Comparison of ENCODE assay signal across 11 mouse cellular contexts in the genomic region with DNA sequence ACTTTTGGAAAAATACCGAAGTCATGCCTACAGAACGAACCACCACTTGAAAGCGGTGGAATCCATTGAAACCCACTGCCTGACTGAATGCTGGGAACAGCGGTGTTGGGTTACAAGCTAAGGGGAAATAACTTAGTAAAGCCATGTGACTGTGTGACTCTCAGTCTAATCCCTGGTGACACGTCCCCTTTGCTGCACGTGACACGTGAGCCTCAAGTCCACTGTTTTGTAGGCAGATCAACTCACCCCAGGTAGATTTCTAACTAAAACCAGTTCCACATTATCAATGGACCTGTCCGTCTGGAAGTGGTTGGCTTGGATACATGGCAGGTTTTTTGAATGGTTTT.
DNase-seq lines count a peak whose midpoint lies in the region; ATAC-seq and TF ChIP-seq lines count a peak whose summit lies in the region.
"Had no signal": no experiment of that assay in that cellular context is flagged by ENCODE, and none has a peak within 500 bp of the region (broad histone marks: within the 10 kb centered on the region; RNA-seq: fewer than 3 reads in every experiment).

No protein-coding gene starts in this region.

- H3K9ac ChIP-seq in lung, postnatal 0 days (replicated peaks; ENCODE audit: low read depth), result no peak overlapping the region
- H3K9ac ChIP-seq in embryonic facial prominence, embryonic 13.5 days, result no peak overlapping the region
- no peak overlapping the region; the same call in 1 of the 2 replicates for H3K9ac ChIP-seq in kidney, embryonic 16.5 days (replicated peaks; ENCODE audit: low read length)
- no peak overlapping the region for H3K9ac ChIP-seq in stomach, embryonic 16.5 days (ENCODE audit: low read length)
- H3K9ac ChIP-seq: hindbrain, embryonic 12.5 days; liver, embryonic 15.5 days had no signal

- no peak for TF ChIP-seq CTCF in lung, postnatal 0 days (IDR thresholded peaks at IDR 0.05)

- H3K27ac ChIP-seq in lung, postnatal 0 days (ENCODE audit: low read length), result no peak overlapping the region
- H3K27ac ChIP-seq in embryonic facial prominence, embryonic 13.5 days, result peak overlapping the region; percentile 39; the same call in 1 of the 2 replicates
- peak overlapping the region; percentile 80 for H3K27ac ChIP-seq in kidney, embryonic 16.5 days (ENCODE audit: low read length)
- no peak overlapping the region for H3K27ac ChIP-seq in stomach, embryonic 16.5 days (ENCODE audit: low read length)
- H3K27ac ChIP-seq: liver, embryonic 15.5 days had no signal

- DNase-seq in lung, postnatal 0 days (ENCODE audit: low spot score), result peak; percentile 79
- DNase-seq in lung, postnatal 14 days, result no peak
- no peak for DNase-seq in testis, postnatal 10 days (ENCODE audit: low spot score)
- no peak for DNase-seq in urinary bladder, postnatal 4 days (ENCODE audit: low spot score in 2 of 2)
- DNase-seq in gastrocnemius, postnatal 10 days, result no peak
- DNase-seq: cerebellum, adult 8-10 months had no signal

- H3K4me3 ChIP-seq in lung, postnatal 0 days (ENCODE audit: low read depth, low read length), result no peak overlapping the region
- H3K4me3 ChIP-seq in embryonic facial prominence, embryonic 13.5 days, result no peak overlapping the region
- no peak overlapping the region for H3K4me3 ChIP-seq in kidney, embryonic 16.5 days (ENCODE audit: low read length)
- H3K4me3 ChIP-seq in stomach, embryonic 16.5 days (replicated peaks; ENCODE audit: low read length), result no peak overlapping the region
- H3K4me3 ChIP-seq: hindbrain, embryonic 12.5 days; liver, embryonic 15.5 days had no signal

- H3K4me1 ChIP-seq in lung, postnatal 0 days (ENCODE audit: insufficient read depth, low read depth, low read length), result peaks cover 14% of the 10 kb centered on the region; the same call in 1 of the 2 replicates
- peaks cover 67% of the 10 kb centered on the region for H3K4me1 ChIP-seq in embryonic facial prominence, embryonic 13.5 days
- peaks cover 42% of the 10 kb centered on the region for H3K4me1 ChIP-seq in kidney, embryonic 16.5 days (ENCODE audit: insufficient read depth, low read length)
- H3K4me1 ChIP-seq in stomach, embryonic 16.5 days (ENCODE audit: control insufficient read depth, insufficient read depth, low read length), result peaks cover 34% of the 10 kb centered on the region

- WGBS in lung, postnatal 0 days, result 45% methylated on average over 8 of the region's 8 CpGs
- WGBS in embryonic facial prominence, embryonic 13.5 days, result 8% methylated on average over 8 of the region's 8 CpGs
- WGBS in kidney, embryonic 16.5 days, result 26% methylated on average over 8 of the region's 8 CpGs
- WGBS in stomach, embryonic 16.5 days, result 33% methylated on average over 8 of the region's 8 CpGs

- no peaks in the 10 kb centered on the region for H3K27me3 ChIP-seq in lung, postnatal 0 days (replicated peaks; ENCODE audit: insufficient read depth, low read length)
- no peaks in the 10 kb centered on the region for H3K27me3 ChIP-seq in embryonic facial prominence, embryonic 13.5 days
- no peaks in the 10 kb centered on the region for H3K27me3 ChIP-seq in kidney, embryonic 16.5 days (ENCODE audit: insufficient read depth, low read length)
- H3K27me3 ChIP-seq in stomach, embryonic 16.5 days (ENCODE audit: control insufficient read depth, insufficient read depth, low read length), result no peaks in the 10 kb centered on the region
- H3K27me3 ChIP-seq: hindbrain, embryonic 12.5 days; liver, embryonic 15.5 days had no signal

- H3K9me3 ChIP-seq in lung, postnatal 0 days (ENCODE audit: low read length), result no peaks in the 10 kb centered on the region
- no peaks in the 10 kb centered on the region for H3K9me3 ChIP-seq in embryonic facial prominence, embryonic 13.5 days
- no peaks in the 10 kb centered on the region for H3K9me3 ChIP-seq in kidney, embryonic 16.5 days (ENCODE audit: low read length)
- no peaks in the 10 kb centered on the region for H3K9me3 ChIP-seq in stomach, embryonic 16.5 days (replicated peaks; ENCODE audit: control insufficient read depth, low read length)
- H3K9me3 ChIP-seq: hindbrain, embryonic 12.5 days; liver, embryonic 15.5 days had no signal

- no peaks in the 10 kb centered on the region for H3K36me3 ChIP-seq in lung, postnatal 0 days (ENCODE audit: insufficient read depth, low read length)
- no peaks in the 10 kb centered on the region for H3K36me3 ChIP-seq in embryonic facial prominence, embryonic 13.5 days
- H3K36me3 ChIP-seq in kidney, embryonic 16.5 days (ENCODE audit: insufficient read depth, low read length), result no peaks in the 10 kb centered on the region
- H3K36me3 ChIP-seq in stomach, embryonic 16.5 days (ENCODE audit: control insufficient read depth, insufficient read depth, low read length), result no peaks in the 10 kb centered on the region
- H3K36me3 ChIP-seq: hindbrain, embryonic 12.5 days; liver, embryonic 15.5 days had no signal

- H3K4me2 ChIP-seq in lung, postnatal 0 days (replicated peaks; ENCODE audit: low read depth, low read length), result no peak overlapping the region
- peak overlapping the region; percentile 41 for H3K4me2 ChIP-seq in embryonic facial prominence, embryonic 13.5 days
- H3K4me2 ChIP-seq in kidney, embryonic 16.5 days (replicated peaks; ENCODE audit: low read depth, low read length), result peak overlapping the region; percentile 36
- H3K4me2 ChIP-seq in stomach, embryonic 16.5 days (ENCODE audit: low read depth, low read length), result no peak overlapping the region
- H3K4me2 ChIP-seq: hindbrain, embryonic 12.5 days; liver, embryonic 15.5 days had no signal

- TF ChIP-seq EP300 in lung, postnatal 0 days (IDR thresholded peaks at IDR 0.05), result no peak; the same call in 1 of the 2 replicates

- ATAC-seq in lung, postnatal 0 days, result peak; percentile 68
- peak; percentile 73; the same call in 1 of the 2 replicates for ATAC-seq in embryonic facial prominence, embryonic 13.5 days (ENCODE audit: insufficient number of reproducible peaks, insufficient read depth, low FRiP score, low TSS enrichment, low read depth)
- peak; percentile 79 for ATAC-seq in kidney, embryonic 16.5 days (ENCODE audit: low FRiP score, low TSS enrichment)
- peak; percentile 78 for ATAC-seq in stomach, embryonic 16.5 days (ENCODE audit: insufficient read depth, low FRiP score)

Comparison
In these comparisons a context has a peak if more than half of its experiments do, and no peak if none do; other contexts are left out.
1. H3K27ac ChIP-seq: peak in embryonic facial prominence, embryonic 13.5 days (single experiment) and kidney, embryonic 16.5 days (single experiment); none in lung, postnatal 0 days (single experiment) and stomach, embryonic 16.5 days (single experiment).
2. H3K4me2 ChIP-seq: peak in embryonic facial prominence, embryonic 13.5 days (single experiment) and kidney, embryonic 16.5 days (single experiment); none in lung, postnatal 0 days (single experiment) and stomach, embryonic 16.5 days (single experiment).
3. Peak in every context shown above with its lines, with median percentiles within 50 percentile points of each other: ATAC-seq.